Mouse (Mus musculus) ovary, adult 2 months (tissue): ENCODE results near the gene Ccl12. TPM values are rescaled to one million over a fixed set of nuclear protein-coding genes. Genes with fewer than 3 reads are reported as not detected.

Source experiments
- polyA plus RNA-seq: library from polyadenylated mRNA; depleted of rRNA; stranded (reverse); fragments of >200 nt; gene quantifications from 2 replicates; pipeline ENCODE4 v1.2.3, GENCODE M21; 2012; rRNA removed

Ccl12 gene
- 3.9 and 4.4 TPM in 2 replicates for polyA plus RNA-seq

GRCm38 (mm10) chr11:82101529-82101928, at the start of gene Ccl12:
Gene Ccl12, plus strand, starts transcription at chr11:82101845.

DNA sequence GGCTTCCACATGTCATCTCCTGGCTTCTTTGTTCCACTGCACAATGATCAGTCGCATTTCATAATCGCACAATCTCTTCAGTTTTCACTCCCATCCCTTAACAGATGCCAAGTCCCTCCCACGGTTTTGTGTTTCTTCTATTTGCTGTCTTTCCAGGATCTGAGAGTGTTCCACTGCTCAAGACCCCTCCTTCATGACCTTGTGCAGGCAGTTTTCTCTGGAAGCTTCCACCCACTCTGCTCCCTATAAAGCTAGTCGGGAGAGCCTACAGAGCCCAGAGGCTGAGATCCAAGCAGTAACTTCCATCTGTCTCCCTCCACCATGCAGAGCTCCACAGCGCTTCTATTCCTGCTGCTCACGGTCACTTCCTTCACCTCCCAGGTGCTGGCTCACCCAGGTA, 44.0 kb upstream of the Ccl12 start, which contains the start of gene Ccl11:
Gene Ccl11 (plus strand): TSS at position 178 of the 400 bp plus-strand sequence.

DNA sequence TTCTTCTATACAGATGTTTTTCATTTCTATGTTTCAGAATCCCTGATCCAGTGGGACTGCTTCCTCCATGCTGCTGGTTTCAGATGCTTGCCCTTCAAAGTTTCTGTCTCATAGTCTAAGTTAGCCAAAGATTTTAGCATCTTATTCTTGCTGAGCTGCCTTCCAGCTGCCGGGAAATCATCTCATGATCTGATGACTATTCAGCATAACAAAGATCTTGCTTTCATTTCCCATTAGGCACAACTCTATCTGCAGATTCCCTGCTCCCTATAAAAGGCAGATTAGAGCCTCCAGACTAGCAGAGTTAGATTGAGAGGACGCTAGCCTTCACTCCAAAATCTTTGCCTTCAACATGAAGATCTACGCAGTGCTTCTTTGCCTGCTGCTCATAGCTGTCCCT, 13.2 kb downstream of the Ccl12 start, which contains the start of gene Ccl8:
Gene Ccl8 (plus strand): TSS at position 301 of the 400 bp plus-strand sequence.

Other genes starting within 250 kb of the Ccl12 start
- gene 5530401A14Rik, start 241.2 kb upstream of the Ccl12 start, polyA plus RNA-seq, result 0.09 TPM in 1 of 2 replicates, not detected in the other
- gene Asic2, start 133.4 kb upstream of the Ccl12 start, polyA plus RNA-seq, result 19.0 and 31.8 TPM in 2 replicates
- gene Ccl2, start 66.3 kb upstream of the Ccl12 start, polyA plus RNA-seq, result 6.2 and 6.7 TPM in 2 replicates
- not detected in 2 replicates for gene Gm17268, start 63.3 kb upstream of the Ccl12 start, polyA plus RNA-seq
- gene Ccl7, start 56.1 kb upstream of the Ccl12 start, polyA plus RNA-seq, result 1.4 and 2.0 TPM in 2 replicates
- gene Ccl11, start 44.0 kb upstream of the Ccl12 start, polyA plus RNA-seq, result 4.4 and 5.8 TPM in 2 replicates
- gene Ccl8, start 13.3 kb downstream of the Ccl12 start, polyA plus RNA-seq, result 3.5 and 5.9 TPM in 2 replicates
- not detected in 2 replicates for gene Ccl1, start 203.8 kb downstream of the Ccl12 start, polyA plus RNA-seq